Mouse (Mus musculus) liver, embryonic 15.5 days (tissue): ENCODE measurements at regions not wholly inside any gene's neighbourhood (a gene's known extent, or its start where the extent isn't known, plus 50 kb on each side); places are given as distances from the start of the nearest gene placed in this dataset.
A peak's percentile ranks its signal among the peaks of the same experiment; 100 is the strongest.

Source experiments
- ATAC-seq: fragments of 200-750 bp; cut with Nextera tagmentation; 2 replicates; pipeline ENCODE4 v1.8.0; 2017; ENCODE audit warnings: moderate number of reproducible peaks, mild to moderate bottlenecking, moderate library complexity; ENCODE audit not compliant: insufficient read depth
- H3K27ac ChIP-seq: fragments of 300-500 bp; sonication (generic); replicated peaks from 2 replicates; pipeline ENCODE4 v1.5.1; 2015; ENCODE audit warnings: mild to moderate bottlenecking, inconsistent platforms
- H3K27me3 ChIP-seq: fragments of 300-500 bp; sonication (generic); 2 replicates; pipeline ENCODE4 v1.6.1; 2015; ENCODE audit warnings: mild to moderate bottlenecking, inconsistent platforms
- H3K36me3 ChIP-seq: fragments of 300-500 bp; sonication (generic); replicated peaks from 2 replicates; pipeline ENCODE4 v1.6.1; 2015; ENCODE audit warnings: moderate library complexity, mild to moderate bottlenecking, inconsistent platforms
- H3K4me1 ChIP-seq: fragments of 300-500 bp; sonication (generic); replicated peaks from 2 replicates; pipeline ENCODE4 v1.6.1; 2015; ENCODE audit warnings: inconsistent platforms
- H3K4me2 ChIP-seq: fragments of 300-500 bp; sonication (generic); 2 replicates; pipeline ENCODE4 v1.6.1; 2015; ENCODE audit warnings: moderate library complexity, mild to moderate bottlenecking, inconsistent platforms
- H3K4me3 ChIP-seq: fragments of 300-500 bp; sonication (generic); replicated peaks from 2 replicates; pipeline ENCODE4 v1.5.1; 2015; ENCODE audit warnings: mild to moderate bottlenecking, inconsistent platforms
- H3K9ac ChIP-seq: fragments of 300-500 bp; sonication (generic); 2 replicates; pipeline ENCODE4 v1.6.1; 2015; ENCODE audit warnings: moderate library complexity, mild to moderate bottlenecking, inconsistent platforms
- H3K9me3 ChIP-seq: fragments of 300-500 bp; sonication (generic); replicated peaks from 2 replicates; pipeline ENCODE4 v1.6.1; 2016; ENCODE audit warnings: inconsistent platforms
- WGBS: fragments of 180-500 bp; shearing (Covaris S2); methylation state at CpG from one replicate; pipeline ENCODE4 v1.1.7; 2015; ENCODE audit warnings: mixed read lengths; ENCODE audit not compliant: insufficient replicate concordance; 5-methylcytosine and 5-hydroxymethylcytosine counted together

DNA sequence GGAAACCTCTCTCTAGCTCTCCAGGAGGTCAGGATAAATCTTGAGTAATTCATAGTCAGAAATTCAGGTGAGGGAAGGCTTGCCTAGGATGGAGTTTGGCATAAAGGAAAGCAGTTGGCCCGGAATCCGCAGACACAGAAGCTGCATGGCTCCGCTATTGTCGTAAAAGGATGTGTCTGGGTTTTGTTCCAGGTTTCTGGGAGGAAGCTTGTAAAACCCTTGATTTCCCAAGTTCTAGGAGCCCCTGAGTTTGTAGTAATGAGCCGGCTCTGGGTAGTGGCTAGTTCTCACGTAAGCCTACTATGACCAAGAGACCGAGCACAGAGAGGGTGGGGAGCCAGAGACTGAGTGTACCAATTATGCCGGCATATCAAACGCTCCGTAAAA lies 52.7 kb upstream of the Gm21915 start:
- H3K4me1 ChIP-seq = peaks cover 17% of the 10 kb centered on the region
- peaks cover 33% of the 10 kb centered on the region for H3K27me3 ChIP-seq
- H3K4me2 ChIP-seq = peak overlapping the region; percentile 49; the same call in 1 of the 2 replicates
- H3K9ac ChIP-seq = no peak overlapping the region
- H3K4me3 ChIP-seq = no peak overlapping the region
- H3K27ac ChIP-seq = no peak overlapping the region
- WGBS = 19% methylated on average over 10 of the region's 10 CpGs
- no peaks in the 10 kb centered on the region for H3K36me3 ChIP-seq
- no peak for ATAC-seq
- H3K9me3 ChIP-seq = no peaks in the 10 kb centered on the region

DNA sequence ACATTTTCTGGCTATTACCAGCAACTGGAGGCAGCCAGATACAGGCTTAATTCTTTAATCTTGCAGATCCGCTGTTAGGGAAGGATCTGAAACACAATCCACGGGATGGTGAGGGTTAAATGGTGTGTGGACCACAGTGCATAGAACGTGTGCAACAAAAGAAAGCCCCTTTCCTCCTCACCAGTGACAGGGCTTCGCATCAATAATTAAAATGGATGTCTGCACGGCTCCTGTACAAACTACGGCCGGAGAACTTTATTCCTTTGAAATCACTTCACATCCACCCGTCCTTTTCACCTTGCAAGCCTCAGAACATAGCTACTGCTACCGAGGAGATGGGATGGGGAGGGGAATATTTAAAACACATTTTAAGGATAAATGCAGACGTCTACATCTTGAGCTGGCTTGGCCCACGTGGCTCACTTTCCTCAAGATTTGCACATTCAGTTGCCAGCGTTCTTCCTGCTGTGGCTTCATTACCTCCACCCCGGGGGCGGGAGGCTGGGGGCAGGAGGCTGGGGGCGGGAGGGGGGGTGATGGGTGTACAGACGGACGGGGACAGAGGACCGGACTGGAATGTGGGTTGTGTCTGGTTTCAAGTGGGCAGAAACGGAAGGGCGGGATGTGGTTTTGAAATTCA lies 53.3 kb upstream of the Gm21915 start:
- Histone ChIP-seq H3K4me2 (peak overlapping the region; percentile 49), H3K27me3 (peaks cover 33% of the 10 kb centered on the region), H3K4me1 (peaks cover 20% of the 10 kb centered on the region), H3K27ac (no peak overlapping the region), H3K36me3 (no peaks in the 10 kb centered on the region), H3K9me3 (no peaks in the 10 kb centered on the region), H3K4me3 (no peak overlapping the region), H3K9ac (no peak overlapping the region)
- no peak for ATAC-seq
- 2% methylated on average over 20 of the region's 20 CpGs for WGBS

DNA sequence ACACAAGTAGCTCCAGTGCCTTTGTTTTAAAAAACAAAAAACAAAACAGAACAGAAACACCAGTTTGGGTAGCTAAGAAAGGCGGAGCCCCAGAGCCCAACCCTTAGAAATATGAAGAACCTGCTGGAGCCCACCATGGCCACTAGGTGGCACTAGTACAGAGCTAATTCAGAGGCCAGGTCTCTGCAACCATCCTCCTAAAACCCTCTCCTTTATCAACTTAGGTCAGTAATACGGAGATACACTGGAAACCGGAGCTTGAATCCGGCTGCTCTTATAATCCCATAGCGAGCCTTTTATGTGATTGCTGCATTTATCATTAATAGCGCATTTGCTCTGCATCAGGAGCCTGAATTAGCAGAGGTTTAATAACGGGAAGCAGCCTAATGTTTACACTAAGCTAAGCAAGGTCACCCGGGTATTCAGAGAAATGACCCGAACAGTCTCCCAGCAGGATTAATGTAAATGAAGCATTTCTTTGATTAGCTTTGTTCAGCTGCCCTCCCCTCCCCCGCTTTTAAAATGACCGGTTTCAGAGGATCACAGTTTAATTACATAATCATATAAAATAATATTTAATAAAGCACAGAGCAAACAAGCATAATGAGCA lies 53.9 kb upstream of the Gm21915 start:
- Histone ChIP-seq H3K4me2 (peak overlapping the region; percentile 49), H3K36me3 (no peaks in the 10 kb centered on the region), H3K4me1 (peaks cover 20% of the 10 kb centered on the region), H3K9me3 (no peaks in the 10 kb centered on the region), H3K9ac (no peak overlapping the region), H3K27me3 (peaks cover 33% of the 10 kb centered on the region), H3K27ac (no peak overlapping the region), H3K4me3 (peak overlapping the region; percentile 27; the same call in 1 of the 2 replicates)
- WGBS = 4% methylated on average over 11 of the region's 11 CpGs
- no peak for ATAC-seq

DNA sequence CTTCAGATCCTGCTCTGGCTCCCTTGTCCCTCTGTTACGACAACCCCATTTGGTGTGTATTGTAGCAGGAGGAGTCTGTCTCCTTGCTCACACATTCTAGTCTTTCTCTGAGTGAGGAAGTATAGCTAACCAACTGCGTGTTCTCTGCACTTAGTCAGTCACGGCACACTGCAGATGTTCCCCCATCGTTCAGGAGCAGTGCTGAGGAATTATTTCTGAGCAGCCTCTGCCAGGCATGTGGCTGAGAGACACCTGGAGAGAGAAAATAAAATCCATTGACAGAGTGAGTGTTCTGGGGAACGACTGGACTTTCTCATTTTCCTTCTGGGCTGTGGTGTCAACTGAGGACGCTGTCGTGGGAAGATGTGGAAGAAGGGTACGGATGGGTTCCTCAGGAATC lies 54.5 kb upstream of the Gm21915 start:
- no peak overlapping the region for H3K4me3 ChIP-seq
- no peak overlapping the region for H3K27ac ChIP-seq
- H3K27me3 ChIP-seq = peaks cover 33% of the 10 kb centered on the region
- no peaks in the 10 kb centered on the region for H3K36me3 ChIP-seq
- whole genome bisulfite sequencing = 23% methylated on average over 8 of the region's 8 CpGs
- peaks cover 20% of the 10 kb centered on the region for H3K4me1 ChIP-seq
- H3K9ac ChIP-seq = no peak overlapping the region
- no peak overlapping the region for H3K4me2 ChIP-seq
- ATAC-seq = no peak
- H3K9me3 ChIP-seq = no peaks in the 10 kb centered on the region

DNA sequence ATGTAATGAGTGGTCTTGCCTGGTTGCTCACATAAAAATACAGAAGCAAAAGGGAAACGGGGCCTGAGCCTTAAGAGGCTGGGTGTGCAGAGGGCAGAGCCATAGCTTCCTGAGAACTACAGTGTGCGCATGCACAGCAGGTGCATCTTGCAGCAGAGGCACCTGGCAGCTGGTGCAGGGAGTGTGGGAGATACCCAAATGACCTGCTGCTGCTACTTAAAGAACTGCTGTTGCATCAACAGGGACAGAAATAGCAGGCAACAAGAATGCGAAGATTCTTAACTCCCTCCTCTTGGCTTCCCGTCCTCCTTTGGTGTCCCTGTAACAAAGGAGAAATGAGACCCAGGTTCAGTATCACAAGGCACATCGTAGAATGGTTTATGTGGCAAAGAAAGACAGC lies 56.3 kb upstream of the Gm21915 start:
- Histone ChIP-seq H3K4me1 (peaks cover 20% of the 10 kb centered on the region), H3K36me3 (no peaks in the 10 kb centered on the region), H3K4me2 (no peak overlapping the region), H3K9me3 (no peaks in the 10 kb centered on the region), H3K27ac (no peak overlapping the region), H3K27me3 (peaks cover 30% of the 10 kb centered on the region), H3K9ac (no peak overlapping the region), H3K4me3 (no peak overlapping the region)
- ATAC-seq = no peak
- 59% methylated on average over 5 of the region's 5 CpGs for WGBS

DNA sequence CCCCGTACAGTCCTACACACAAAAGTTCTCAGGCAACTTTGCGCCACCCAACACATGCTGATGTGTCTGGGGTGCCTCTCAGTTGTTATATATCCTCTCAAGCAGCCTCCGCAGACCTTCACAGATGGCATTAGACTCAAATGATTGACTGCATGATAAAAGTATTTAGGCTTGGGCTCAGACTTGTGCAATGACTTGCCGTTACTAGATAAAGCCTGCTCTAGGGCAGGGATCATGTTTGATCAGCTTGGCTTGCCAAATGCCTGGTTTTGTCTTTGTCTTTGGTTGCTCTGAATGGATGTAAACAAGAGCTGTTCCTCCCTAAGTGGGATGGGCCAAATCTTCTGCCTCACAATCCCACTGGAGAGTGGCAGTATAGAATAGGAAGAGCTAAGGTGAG lies 57.2 kb upstream of the Gm21915 start:
- Histone ChIP-seq H3K27ac (no peak overlapping the region), H3K4me1 (peaks cover 20% of the 10 kb centered on the region), H3K9me3 (no peaks in the 10 kb centered on the region), H3K9ac (no peak overlapping the region), H3K27me3 (peaks cover 21% of the 10 kb centered on the region), H3K4me2 (no peak overlapping the region), H3K4me3 (no peak overlapping the region), H3K36me3 (no peaks in the 10 kb centered on the region)
- ATAC-seq = peak; percentile 71
- WGBS = 48% methylated on average over 4 of the region's 4 CpGs

DNA sequence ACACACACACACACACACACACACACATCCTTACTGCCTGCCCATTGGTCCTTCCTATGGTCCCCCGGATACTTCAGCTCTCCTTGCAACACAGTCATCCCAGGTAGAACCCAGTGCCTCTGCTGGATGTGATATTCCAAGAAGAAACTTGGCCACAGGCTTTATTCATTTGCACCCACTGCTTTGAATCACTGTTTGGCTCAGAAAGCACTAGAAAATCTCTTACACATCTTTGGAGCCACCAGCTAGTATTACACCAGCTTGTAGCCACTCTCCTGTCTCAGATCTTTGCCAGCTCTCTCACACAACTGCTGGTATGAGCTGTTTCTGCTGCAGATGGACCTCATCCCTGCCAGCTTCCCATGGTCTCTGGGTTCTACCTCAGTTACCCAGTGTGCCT lies 57.7 kb upstream of the Gm21915 start:
- Histone ChIP-seq H3K36me3 (no peaks in the 10 kb centered on the region), H3K27me3 (peaks cover 16% of the 10 kb centered on the region), H3K4me1 (peaks cover 20% of the 10 kb centered on the region), H3K4me3 (no peak overlapping the region), H3K9ac (no peak overlapping the region), H3K4me2 (no peak overlapping the region), H3K9me3 (no peaks in the 10 kb centered on the region), H3K27ac (no peak overlapping the region)
- ATAC-seq = no peak
- WGBS = 72% methylated on average over 1 of the region's 1 CpGs

DNA sequence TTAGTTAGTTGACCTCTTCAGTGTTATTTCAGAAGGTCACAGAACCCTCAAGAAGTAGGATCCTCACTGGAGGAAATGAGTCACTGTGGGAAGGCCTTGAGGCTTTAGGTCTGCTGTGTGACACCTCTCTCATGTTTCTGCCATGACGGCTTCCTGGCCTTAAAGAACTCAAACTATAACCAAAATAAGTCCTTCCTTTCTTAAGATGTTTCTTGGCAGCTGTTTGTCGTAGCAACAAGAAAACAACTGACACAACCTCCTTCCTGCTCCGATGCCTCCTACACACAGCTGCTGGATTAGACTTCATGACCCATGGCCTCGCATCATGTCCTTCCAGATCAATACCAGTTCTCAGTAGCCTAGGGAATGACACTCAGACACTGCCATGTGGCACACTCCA lies 58.1 kb upstream of the Gm21915 start:
- no peak overlapping the region for H3K9ac ChIP-seq
- peaks cover 12% of the 10 kb centered on the region for H3K27me3 ChIP-seq
- 58% methylated on average over 4 of the region's 4 CpGs for WGBS
- no peak overlapping the region for H3K4me2 ChIP-seq
- no peaks in the 10 kb centered on the region for H3K9me3 ChIP-seq
- no peaks in the 10 kb centered on the region for H3K36me3 ChIP-seq
- no peak overlapping the region for H3K4me3 ChIP-seq
- H3K4me1 ChIP-seq = peaks cover 17% of the 10 kb centered on the region
- ATAC-seq = no peak
- H3K27ac ChIP-seq = no peak overlapping the region

DNA sequence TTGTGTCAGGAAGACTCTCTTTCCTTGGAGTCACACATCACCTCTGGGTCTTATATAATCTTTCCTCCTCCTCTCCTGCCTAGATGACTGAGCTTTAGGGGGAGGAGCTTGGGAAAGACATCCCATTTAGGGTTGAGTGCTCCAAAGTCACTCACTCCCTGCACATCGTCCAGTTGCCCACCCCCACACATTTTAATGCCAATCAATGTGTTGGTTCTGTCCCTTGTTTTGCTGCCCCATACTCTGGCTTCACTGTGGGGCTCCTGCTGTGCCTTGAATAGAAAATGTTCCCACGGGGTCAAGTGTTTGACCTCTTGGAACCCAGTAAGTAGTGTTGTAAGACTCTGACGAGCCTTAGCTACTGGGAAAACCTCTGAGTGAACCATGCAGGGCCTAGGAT lies 58.8 kb upstream of the Gm21915 start:
- no peaks in the 10 kb centered on the region for H3K9me3 ChIP-seq
- no peak overlapping the region for H3K27ac ChIP-seq
- H3K4me3 ChIP-seq = no peak overlapping the region
- no peak overlapping the region for H3K9ac ChIP-seq
- H3K36me3 ChIP-seq = no peaks in the 10 kb centered on the region
- WGBS = 57% methylated on average over 3 of the region's 3 CpGs
- peaks cover 10% of the 10 kb centered on the region for H3K4me1 ChIP-seq
- H3K4me2 ChIP-seq = no peak overlapping the region
- peaks cover 5% of the 10 kb centered on the region for H3K27me3 ChIP-seq
- ATAC-seq = no peak

DNA sequence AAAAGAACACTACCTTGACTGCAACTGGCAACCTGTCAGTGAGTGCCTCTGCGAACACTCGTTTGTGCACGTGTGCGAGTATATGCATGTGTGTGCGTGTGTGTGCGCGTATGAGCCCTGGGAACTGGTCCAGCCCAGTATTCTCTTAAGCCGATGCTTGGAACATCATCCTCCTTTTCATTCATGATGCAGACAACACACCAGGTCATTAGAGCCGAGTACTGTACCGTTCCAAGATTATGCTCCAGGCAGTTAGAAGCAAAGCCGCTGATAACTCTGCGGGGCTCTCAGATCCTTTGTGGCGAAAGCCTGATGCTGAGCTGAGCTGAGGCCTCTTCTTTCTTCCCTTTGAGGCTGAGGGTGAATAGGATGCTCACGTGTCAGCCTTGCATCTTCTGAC lies 61.8 kb upstream of the Gm21915 start:
- Histone ChIP-seq H3K9ac (no peak overlapping the region), H3K9me3 (no peaks in the 10 kb centered on the region), H3K4me1 (peaks cover 8% of the 10 kb centered on the region; the same call in 1 of the 2 replicates), H3K36me3 (no peaks in the 10 kb centered on the region), H3K4me2 (no peak overlapping the region), H3K27ac (no peak overlapping the region), H3K27me3 (no peaks in the 10 kb centered on the region), H3K4me3 (no peak overlapping the region)
- no peak for ATAC-seq
- WGBS = 76% methylated on average over 14 of the region's 14 CpGs

DNA sequence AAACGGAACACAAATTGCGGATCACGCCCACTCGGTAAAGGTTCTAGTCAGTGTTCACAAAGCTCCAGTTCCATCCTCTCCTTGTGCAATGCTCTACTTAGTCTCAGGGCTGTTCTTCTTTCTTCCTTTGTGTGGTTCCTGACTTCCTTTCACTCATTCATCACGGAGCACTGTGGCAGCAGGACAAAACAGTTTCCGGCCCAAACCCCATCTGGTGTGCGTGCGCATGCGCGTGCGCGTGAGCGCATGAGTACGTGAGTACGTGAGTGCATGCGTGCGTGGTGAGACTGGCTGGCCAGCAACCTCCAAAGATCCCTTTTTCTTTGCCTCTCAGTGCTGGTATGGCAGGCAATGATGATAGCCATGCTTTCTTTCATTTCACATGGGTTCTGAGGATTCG lies 62.5 kb upstream of the Gm21915 start:
- no peak for ATAC-seq
- H3K9me3 ChIP-seq = no peaks in the 10 kb centered on the region
- H3K36me3 ChIP-seq = no peaks in the 10 kb centered on the region
- 0 out of 2 replicates have a peak overlapping the region, but pooled peaks have one; percentile 15 for H3K4me2 ChIP-seq
- H3K4me3 ChIP-seq = no peak overlapping the region
- no peak overlapping the region for H3K9ac ChIP-seq
- no peak overlapping the region for H3K27ac ChIP-seq
- H3K27me3 ChIP-seq = no peaks in the 10 kb centered on the region
- H3K4me1 ChIP-seq = peaks cover 5% of the 10 kb centered on the region; the same call in 1 of the 2 replicates
- WGBS = 66% methylated on average over 18 of the region's 18 CpGs

DNA sequence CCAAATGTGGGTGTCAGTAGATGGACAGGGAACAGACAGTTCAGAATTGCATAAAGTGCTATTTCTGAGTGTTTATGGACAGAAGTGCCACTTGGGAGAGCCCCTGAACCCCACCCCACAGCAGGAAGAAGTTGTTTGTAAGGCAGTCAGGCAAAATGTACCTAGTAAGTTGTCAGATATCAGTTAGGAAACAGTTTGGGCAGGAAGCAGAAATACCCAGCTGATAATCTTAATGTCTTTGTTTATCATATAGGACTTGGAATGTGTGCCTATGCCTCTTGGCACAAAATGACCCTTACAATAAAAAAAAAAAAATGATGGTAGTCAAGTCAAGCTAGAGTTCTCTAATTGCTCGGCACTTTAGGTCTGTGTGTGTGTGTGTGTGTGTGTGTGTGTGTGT lies 66.9 kb upstream of the Gm21915 start:
- Histone ChIP-seq H3K9ac (no peak overlapping the region), H3K27me3 (no peaks in the 10 kb centered on the region), H3K9me3 (no peaks in the 10 kb centered on the region), H3K4me2 (no peak overlapping the region), H3K4me1 (no peaks in the 10 kb centered on the region), H3K4me3 (no peak overlapping the region), H3K36me3 (no peaks in the 10 kb centered on the region), H3K27ac (no peak overlapping the region)
- ATAC-seq = no peak
- 17% methylated on average over 1 of the region's 1 CpGs for WGBS
